Mouse (Mus musculus) cerebellum, adult 2 months (tissue): ENCODE measurements around the gene Cpsf7.

ENCODE experiments used
- CTCF ChIP-seq: fragments of 200-500 bp; IDR thresholded peaks from 2 replicates; pipeline ENCODE4 v1.5.1; 2011; ENCODE audit warnings: low read depth, mild to moderate bottlenecking, control low read depth, low read length, moderate library complexity, borderline replicate concordance; ENCODE audit not compliant: insufficient read depth
- POLR2A ChIP-seq: fragments of 200-500 bp; IDR thresholded peaks from 2 replicates; pipeline ENCODE4 v1.6.1; 2011; ENCODE audit warnings: low read length, control low read depth, borderline replicate concordance; ENCODE audit not compliant: insufficient read depth

GRCm38 (mm10) chr19:10530082-10530481, 5.0 kb downstream of the Cpsf7 start:
- TF ChIP-seq POLR2A (no peak), CTCF (no peak)
